Mouse (Mus musculus) MEL (cell line): ENCODE results near the gene Tnc. TPM values are rescaled to one million over a fixed set of nuclear protein-coding genes. Genes with fewer than 3 reads are reported as not detected.

Source experiments
- DNase-seq: peaks from one replicate; pipeline ENCODE4 v3.0.0; 2011; ENCODE audit warnings: low read depth, low spot score
- H3K27ac ChIP-seq: 2 replicates; pipeline ENCODE4 v1.5.1; 2012; ENCODE audit warnings: low read depth, mild to moderate bottlenecking, control low read depth, low read length, moderate library complexity; ENCODE audit not compliant: control insufficient read depth
- H3K27me3 ChIP-seq, 2 experiments: fragments of 150-350 bp in 1 of 2; sonication (generic) in 1 of 2; 2 replicates each; pipeline ENCODE4 v1.6.1; 2012; ENCODE audit warnings: low read length in 2 of 2, mild to moderate bottlenecking in 2 of 2, improper control_type of control experiment in 1 of 2, moderate library complexity in 1 of 2; ENCODE audit not compliant: insufficient read depth in 2 of 2, control insufficient read depth in 1 of 2
- H3K36me3 ChIP-seq, 2 experiments: 2 replicates each; pipeline ENCODE4 v1.6.1; 2012 to 2014; ENCODE audit warnings: low read length in 2 of 2, improper control_type of control experiment in 1 of 2, inconsistent platforms in 1 of 2, mild to moderate bottlenecking in 1 of 2; ENCODE audit not compliant: insufficient read depth in 2 of 2, control insufficient read depth in 1 of 2
- H3K4me1 ChIP-seq, 2 experiments: fragments of 150-350 bp in 1 of 2; sonication (generic) in 1 of 2; 2 replicates each; pipeline ENCODE4 v1.6.1; 2012; ENCODE audit warnings: low read length in 2 of 2, improper control_type of control experiment in 1 of 2, mild to moderate bottlenecking in 1 of 2; ENCODE audit not compliant: insufficient read depth in 2 of 2, control insufficient read depth in 1 of 2
- H3K4me3 ChIP-seq, 2 experiments: fragments of 150-350 bp in 1 of 2; sonication (generic) in 1 of 2; 2 replicates each; pipeline ENCODE4 v1.5.1; 2012; ENCODE audit warnings: low read depth in 2 of 2, low read length in 2 of 2, mild to moderate bottlenecking in 2 of 2, moderate library complexity in 2 of 2, control low read depth in 1 of 2, improper control_type of control experiment in 1 of 2; ENCODE audit not compliant: control insufficient read depth in 1 of 2, insufficient read depth in 1 of 2
- H3K79me2 ChIP-seq: 2 replicates; pipeline ENCODE4 v1.6.1; 2012; ENCODE audit warnings: mild to moderate bottlenecking, low read length, moderate library complexity; ENCODE audit not compliant: control insufficient read depth, poor library complexity, insufficient read depth
- H3K9ac ChIP-seq: 2 replicates; pipeline ENCODE4 v1.6.1; 2012; ENCODE audit warnings: low read depth, mild to moderate bottlenecking, control low read depth, low read length, moderate library complexity; ENCODE audit not compliant: control insufficient read depth, poor library complexity, severe bottlenecking
- H3K9me3 ChIP-seq: fragments of 150-350 bp; sonication (generic); replicated peaks from 2 replicates; pipeline ENCODE4 v1.6.1; 2012; ENCODE audit warnings: mild to moderate bottlenecking, low read length, improper control_type of control experiment, moderate library complexity; ENCODE audit not compliant: insufficient read depth
- BHLHE40 ChIP-seq: IDR thresholded peaks from 2 replicates; pipeline ENCODE4 v1.6.1; 2012; ENCODE audit warnings: low read depth, mild to moderate bottlenecking, inconsistent platforms, low read length, improper control_type of control experiment, borderline replicate concordance
- CHD2 ChIP-seq: IDR thresholded peaks from 2 replicates; pipeline ENCODE4 v1.6.1; 2011; ENCODE audit warnings: low read length, improper control_type of control experiment
- CTCF ChIP-seq, 3 experiments: IDR thresholded peaks in 2 of 3; conservative IDR thresholded peaks in 1 of 3; 2 replicates each; pipeline ENCODE4 v1.5.1; 2011 to 2012; ENCODE audit warnings: low read length in 3 of 3, low read depth in 2 of 3, mild to moderate bottlenecking in 2 of 3, improper control_type of control experiment in 1 of 3, inconsistent platforms in 1 of 3, mixed read lengths in 1 of 3, moderate library complexity in 1 of 3; ENCODE audit not compliant: control insufficient read depth in 1 of 3, insufficient read depth in 1 of 3, poor library complexity in 1 of 3, severe bottlenecking in 1 of 3
- ETS1 ChIP-seq: IDR thresholded peaks from 2 replicates; pipeline ENCODE4 v1.6.1; 2012; ENCODE audit warnings: low read depth, mild to moderate bottlenecking, inconsistent platforms, low read length, improper control_type of control experiment, moderate library complexity
- JUND ChIP-seq: IDR thresholded peaks from 2 replicates; pipeline ENCODE4 v1.6.1; 2011; ENCODE audit warnings: low read depth, mild to moderate bottlenecking, improper control_type of control experiment, low read length
- MAX ChIP-seq: IDR thresholded peaks from 2 replicates; pipeline ENCODE4 v1.6.1; 2011; ENCODE audit warnings: low read length, improper control_type of control experiment
- MXI1 ChIP-seq: IDR thresholded peaks from 2 replicates; pipeline ENCODE4 v1.6.1; 2011; ENCODE audit warnings: mild to moderate bottlenecking, low read depth, low read length, improper control_type of control experiment
- MYB ChIP-seq: IDR thresholded peaks from 2 replicates; pipeline ENCODE4 v1.6.1; 2011; ENCODE audit warnings: mild to moderate bottlenecking, low read depth, low read length, improper control_type of control experiment
- NRF1 ChIP-seq: IDR thresholded peaks from 2 replicates; pipeline ENCODE4 v1.6.1; 2014; ENCODE audit warnings: low read depth, mild to moderate bottlenecking, inconsistent platforms, low read length, improper control_type of control experiment, moderate library complexity; ENCODE audit not compliant: poor library complexity, insufficient read depth, severe bottlenecking
- POLR2AphosphoS2 ChIP-seq: IDR thresholded peaks from 2 replicates; pipeline ENCODE4 v1.6.1; 2011; ENCODE audit warnings: low read length, improper control_type of control experiment
- SIN3A ChIP-seq: IDR thresholded peaks from 2 replicates; pipeline ENCODE4 v1.6.1; 2012; ENCODE audit warnings: low read length, improper control_type of control experiment, inconsistent platforms
- SMC3 ChIP-seq: IDR thresholded peaks from 2 replicates; pipeline ENCODE4 v1.6.1; 2011; ENCODE audit warnings: low read depth, low read length, improper control_type of control experiment
- TAL1 ChIP-seq: IDR thresholded peaks from 2 replicates; pipeline ENCODE4 v1.6.1; 2012; ENCODE audit warnings: mild to moderate bottlenecking, inconsistent platforms, low read length, moderate library complexity, mixed read lengths
- TBP ChIP-seq: IDR thresholded peaks from 2 replicates; pipeline ENCODE4 v1.8.0; 2011; ENCODE audit warnings: low read depth, low read length, improper control_type of control experiment
- UBTF ChIP-seq: IDR thresholded peaks from 2 replicates; pipeline ENCODE4 v1.6.1; 2012; ENCODE audit warnings: low read depth, mild to moderate bottlenecking, inconsistent platforms, low read length, improper control_type of control experiment, moderate library complexity, borderline replicate concordance; ENCODE audit not compliant: insufficient read depth
- USF1 ChIP-seq: IDR thresholded peaks from 2 replicates; pipeline ENCODE4 v1.6.1; 2014; ENCODE audit warnings: low read depth, mild to moderate bottlenecking, inconsistent platforms, low read length, improper control_type of control experiment, moderate library complexity
- USF2 ChIP-seq, 2 experiments: IDR thresholded peaks; 2 replicates each; pipeline ENCODE4 v1.6.1; 2011 to 2012; ENCODE audit warnings: improper control_type of control experiment in 2 of 2, low read length in 2 of 2, borderline replicate concordance in 1 of 2, inconsistent platforms in 1 of 2, low read depth in 1 of 2, mild to moderate bottlenecking in 1 of 2; ENCODE audit not compliant: insufficient read depth in 1 of 2
- ZC3H11A ChIP-seq: IDR thresholded peaks from 2 replicates; pipeline ENCODE4 v1.6.1; 2012; ENCODE audit warnings: low read depth, mild to moderate bottlenecking, inconsistent platforms, low read length, improper control_type of control experiment
- ZNF384 ChIP-seq: IDR thresholded peaks from 2 replicates; pipeline ENCODE4 v1.6.1; 2012; ENCODE audit warnings: low read depth, mild to moderate bottlenecking, inconsistent platforms, low read length, improper control_type of control experiment
- polyA plus RNA-seq, 2 experiments: library from polyadenylated mRNA; stranded (reverse) in 1 of 2; unstranded in 1 of 2; fragments of >175 nt in 1 of 2; fragments of >200 nt in 1 of 2; gene quantifications; 2 replicates each; pipeline versions ENCODE4 v1.2.1 to v1.2.4; 2012; ENCODE audit warnings: low replicate concordance in 2 of 2, low read depth in 1 of 2; ENCODE audit not compliant: insufficient read length in 2 of 2, insufficient read depth in 1 of 2, missing spikeins in 1 of 2
- total RNA-seq: library from RNA; depleted of rRNA; stranded (reverse); fragments of 300-350 nt; gene quantifications from 2 replicates; pipeline ENCODE4 v1.2.3, GENCODE M21; 2012

The Tnc gene
- total and polyA plus RNA-seq, 3 experiments: not detected

DNA sequence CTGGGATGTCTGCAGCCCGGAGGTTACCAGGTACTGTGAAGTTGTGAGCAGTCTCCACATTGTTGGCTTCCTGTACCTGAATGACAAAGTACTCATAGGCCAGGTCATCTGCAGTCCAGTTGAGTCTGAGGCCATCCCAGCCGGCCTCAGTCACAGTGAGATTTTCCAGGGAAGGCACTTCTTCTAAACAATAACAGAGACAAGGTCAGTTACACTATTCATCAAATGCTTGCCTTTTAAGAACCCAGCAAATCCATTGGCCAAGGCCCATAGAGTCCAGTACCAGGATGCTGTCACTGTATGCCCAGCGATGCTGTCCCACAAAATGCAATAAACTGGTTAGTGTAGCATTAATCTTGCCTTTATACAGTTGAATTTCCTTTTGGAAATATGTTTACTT is 46.0 kb downstream of the Tnc start:
- Histone ChIP-seq H3K27me3 (no peaks in the 10 kb centered on the region; a peak in 1 of 4 replicates), H3K4me3 (no peak overlapping the region), H3K4me1 (no peaks in the 10 kb centered on the region), H3K79me2 (no peaks in the 10 kb centered on the region), H3K9me3 (no peaks in the 10 kb centered on the region), H3K27ac (no peak overlapping the region), H3K36me3 (no peaks in the 10 kb centered on the region), H3K9ac (no peak overlapping the region)
- TF ChIP-seq BHLHE40: no peak
- TF ChIP-seq SMC3: no peak
- no peak for TF ChIP-seq ZNF384
- TF ChIP-seq CTCF (IDR thresholded peaks at IDR 0.05 in 2 of 3, conservative IDR thresholded peaks at IDR 0.05 in 1 of 3; ENCODE audit: control insufficient read depth in 1 of 3, insufficient read depth in 1 of 3, low read depth in 2 of 3, low read length in 3 of 3, poor library complexity in 1 of 3, severe bottlenecking in 1 of 3): no peak
- TF ChIP-seq USF2 (IDR thresholded peaks at IDR 0.05; ENCODE audit: borderline replicate concordance in 1 of 2, insufficient read depth in 1 of 2, low read depth in 1 of 2, low read length in 2 of 2): no peak
- no peak for TF ChIP-seq ZC3H11A
- no peak for TF ChIP-seq MAX
- no peak for TF ChIP-seq USF1
- no peak for TF ChIP-seq UBTF
- TF ChIP-seq SIN3A: no peak
- DNase-seq: no peak

GRCm38 (mm10) chr4:64000293-64000692 is 46.5 kb downstream of the Tnc start:
- Histone ChIP-seq H3K79me2 (no peaks in the 10 kb centered on the region), H3K9me3 (no peaks in the 10 kb centered on the region), H3K36me3 (no peaks in the 10 kb centered on the region), H3K27ac (no peak overlapping the region), H3K4me1 (no peaks in the 10 kb centered on the region), H3K9ac (no peak overlapping the region), H3K4me3 (no peak overlapping the region), H3K27me3 (no peaks in the 10 kb centered on the region; a peak in 1 of 4 replicates)
- DNase-seq: no peak
- no peak for TF ChIP-seq CHD2
- TF ChIP-seq MXI1: no peak
- no peak for TF ChIP-seq TAL1
- no peak for TF ChIP-seq SIN3A
- TF ChIP-seq SMC3: no peak
- TF ChIP-seq ETS1: no peak
- TF ChIP-seq TBP: no peak
- TF ChIP-seq NRF1: no peak
- no peak for TF ChIP-seq JUND
- TF ChIP-seq POLR2AphosphoS2: no peak
- no peak for TF ChIP-seq MYB
- TF ChIP-seq USF2 (IDR thresholded peaks at IDR 0.05; ENCODE audit: borderline replicate concordance in 1 of 2, insufficient read depth in 1 of 2, low read depth in 1 of 2, low read length in 2 of 2): no peak
